Mouse (Mus musculus): ENCODE data around the gene S100pbp. TPM values are rescaled to one million over a fixed set of nuclear protein-coding genes. Genes with fewer than 3 reads are reported as not detected.

The S100pbp gene
- polyA plus RNA-seq, 1 experiment = 6.4 TPM

GRCm38 (mm10) chr4:129234488-129234887, 45.0 kb upstream of the S100pbp start:
- Histone ChIP-seq H3K27ac (ENCODE audit: insufficient read depth, low read depth, low read length) (peak overlapping the region; percentile 89), H3K27me3 (ENCODE audit: control insufficient read depth, insufficient read depth, low read length) (no peaks in the 10 kb centered on the region), H3K36me3 (ENCODE audit: control insufficient read depth, insufficient read depth, low read length) (no peaks in the 10 kb centered on the region; the same call in 1 of the 2 replicates), H3K4me1 (ENCODE audit: control insufficient read depth, insufficient read depth, insufficient read length, low read length) (peaks cover 67% of the 10 kb centered on the region), H3K4me3 (ENCODE audit: low read depth, low read length) (no peak overlapping the region)
- WGBS = 17% methylated on average over 7 of the region's 7 CpGs
- peak; percentile 36; the same call in 1 of the 2 replicates for TF ChIP-seq POLR2A (IDR thresholded peaks at IDR 0.05; ENCODE audit: low read depth, low read length)
- no peak for TF ChIP-seq CTCF (IDR thresholded peaks at IDR 0.05; ENCODE audit: extremely low read depth, insufficient read length, insufficient replicate concordance, low read depth, low read length)

DNA sequence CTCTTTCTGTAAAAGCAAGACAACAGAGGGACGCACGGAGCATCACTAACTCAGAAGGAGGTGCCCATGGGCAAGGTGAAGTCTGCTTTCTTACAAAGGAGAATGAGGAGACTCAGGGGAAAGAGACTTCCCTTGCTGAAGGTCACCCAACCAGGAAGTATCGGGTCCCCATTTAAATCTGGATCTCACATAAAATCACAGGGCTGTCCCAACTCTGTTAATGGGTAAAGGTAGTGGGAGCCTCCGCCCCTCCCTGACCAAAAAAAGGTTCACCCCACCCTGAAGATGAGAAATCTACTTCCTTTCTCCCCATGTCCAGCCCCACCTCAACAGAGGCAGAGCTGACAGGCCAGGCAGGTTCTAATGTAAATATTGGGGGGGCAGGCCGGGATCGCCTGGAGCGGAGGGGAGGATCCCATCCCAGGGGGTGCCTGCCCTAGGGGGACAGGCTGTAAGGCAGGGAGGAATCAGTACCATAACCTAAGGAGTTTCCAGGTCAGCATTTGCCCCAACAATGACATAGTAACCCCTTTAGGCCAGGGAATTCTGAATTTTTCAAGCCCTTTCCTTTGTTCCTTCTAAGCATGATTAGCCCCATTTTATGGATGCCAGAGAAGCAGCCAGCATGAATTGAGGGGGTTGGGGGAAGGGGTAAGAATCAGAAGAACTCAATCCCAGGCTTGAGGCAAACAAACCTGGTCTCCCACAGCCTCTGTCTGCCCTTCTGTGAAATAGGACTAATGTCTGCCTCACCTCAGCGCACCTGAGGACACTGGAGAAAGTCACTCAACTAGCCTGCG, 43.2 kb upstream of the S100pbp start:
- WGBS = 46% methylated on average over 9 of the region's 9 CpGs
- Histone ChIP-seq H3K27ac (ENCODE audit: insufficient read depth, low read depth, low read length) (peak overlapping the region; percentile 95), H3K4me3 (ENCODE audit: low read depth, low read length) (peak overlapping the region; percentile 36), H3K27me3 (ENCODE audit: control insufficient read depth, insufficient read depth, low read length) (no peaks in the 10 kb centered on the region), H3K4me1 (ENCODE audit: control insufficient read depth, insufficient read depth, insufficient read length, low read length) (peaks cover 65% of the 10 kb centered on the region), H3K36me3 (ENCODE audit: control insufficient read depth, insufficient read depth, low read length) (peaks cover 3% of the 10 kb centered on the region)
- no peak for TF ChIP-seq CTCF (IDR thresholded peaks at IDR 0.05; ENCODE audit: extremely low read depth, insufficient read length, insufficient replicate concordance, low read depth, low read length)
- no peak for TF ChIP-seq POLR2A (IDR thresholded peaks at IDR 0.05; ENCODE audit: low read depth, low read length)

DNA sequence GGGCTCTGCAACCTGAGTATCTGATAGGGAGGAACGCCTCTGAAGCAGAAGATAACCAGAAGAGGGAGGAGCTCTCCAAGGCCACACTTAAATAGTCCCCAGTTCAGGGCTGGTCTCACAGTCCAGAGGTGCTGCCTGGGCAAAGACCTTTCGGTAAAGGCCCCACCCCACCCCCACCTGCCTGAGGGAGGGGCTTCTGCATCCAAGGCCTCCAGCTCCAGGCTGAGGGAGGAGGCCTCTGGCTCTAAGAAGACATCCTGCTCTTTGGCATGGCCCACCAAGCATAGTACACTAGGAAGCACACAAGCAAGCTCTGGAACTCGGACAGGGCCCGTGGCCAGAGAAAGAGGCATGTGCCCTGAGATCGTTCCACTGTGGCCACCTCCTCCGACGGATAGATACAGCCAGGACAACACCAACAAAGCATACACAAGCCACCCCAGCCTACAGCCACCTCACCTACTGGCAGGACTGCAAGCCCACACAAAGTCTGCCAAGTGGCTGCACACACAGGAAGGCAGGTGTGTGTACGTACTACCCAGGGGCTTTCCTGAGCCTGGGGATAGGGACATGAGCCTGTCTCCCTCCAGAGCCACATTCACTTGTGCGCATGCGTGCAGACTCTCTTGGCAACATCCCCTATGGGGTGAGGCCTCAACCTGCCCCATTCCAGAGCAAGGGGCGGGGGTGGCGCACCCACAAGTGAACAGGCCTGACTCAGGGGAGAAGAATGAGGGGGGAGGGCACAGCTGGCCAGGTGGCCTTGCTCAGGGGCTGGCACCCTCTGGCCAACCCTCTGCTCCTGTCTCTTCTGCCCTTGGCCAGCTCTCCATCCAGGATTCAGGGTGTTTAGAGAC, 42.3 kb upstream of the S100pbp start:
- Histone ChIP-seq H3K4me1 (ENCODE audit: control insufficient read depth, insufficient read depth, insufficient read length, low read length) (peaks cover 66% of the 10 kb centered on the region), H3K27ac (ENCODE audit: insufficient read depth, low read depth, low read length) (peak overlapping the region; percentile 95), H3K36me3 (ENCODE audit: control insufficient read depth, insufficient read depth, low read length) (peaks cover 3% of the 10 kb centered on the region; the same call in 1 of the 2 replicates), H3K4me3 (ENCODE audit: low read depth, low read length) (peak overlapping the region; percentile 36), H3K27me3 (ENCODE audit: control insufficient read depth, insufficient read depth, low read length) (no peaks in the 10 kb centered on the region)
- TF ChIP-seq CTCF (IDR thresholded peaks at IDR 0.05; ENCODE audit: extremely low read depth, insufficient read length, insufficient replicate concordance, low read depth, low read length) (no peak), POLR2A (IDR thresholded peaks at IDR 0.05; ENCODE audit: low read depth, low read length) (no peak)
- WGBS = 20% methylated on average over 12 of the region's 12 CpGs

DNA sequence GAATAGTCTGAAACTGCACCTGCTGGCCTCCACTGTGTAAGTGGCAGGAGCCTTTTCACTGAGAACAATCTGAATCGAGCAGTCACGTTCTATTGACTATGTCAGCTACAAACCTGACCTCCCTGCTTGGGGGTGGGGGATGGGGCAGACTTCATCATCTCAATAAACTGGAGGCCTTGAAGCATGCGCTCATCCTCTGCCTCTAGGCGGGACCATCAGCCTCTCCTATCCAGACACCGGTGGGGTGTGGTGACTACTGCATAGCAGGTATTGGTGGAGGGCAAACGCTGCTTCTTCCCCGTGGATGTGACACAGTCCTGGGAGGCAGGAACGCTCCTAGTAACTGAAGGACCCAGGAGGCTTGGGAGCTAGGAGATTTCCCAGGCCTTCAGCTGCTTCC, 41.4 kb upstream of the S100pbp start:
- peak overlapping the region; percentile 28 for H3K4me3 ChIP-seq (ENCODE audit: low read depth, low read length)
- 47% methylated on average over 8 of the region's 8 CpGs for WGBS
- H3K36me3 ChIP-seq (ENCODE audit: control insufficient read depth, insufficient read depth, low read length) = peaks cover 3% of the 10 kb centered on the region
- H3K27me3 ChIP-seq (ENCODE audit: control insufficient read depth, insufficient read depth, low read length) = no peaks in the 10 kb centered on the region
- TF ChIP-seq POLR2A (IDR thresholded peaks at IDR 0.05; ENCODE audit: low read depth, low read length) (no peak), CTCF (IDR thresholded peaks at IDR 0.05; ENCODE audit: extremely low read depth, insufficient read length, insufficient replicate concordance, low read depth, low read length) (no peak)
- H3K27ac ChIP-seq (ENCODE audit: insufficient read depth, low read depth, low read length) = peak overlapping the region; percentile 95
- peaks cover 63% of the 10 kb centered on the region for H3K4me1 ChIP-seq (ENCODE audit: control insufficient read depth, insufficient read depth, insufficient read length, low read length)

GRCm38 (mm10) chr4:129227985-129228381, 38.5 kb upstream of the S100pbp start:
- H3K36me3 ChIP-seq (ENCODE audit: control insufficient read depth, insufficient read depth, low read length) = peaks cover 32% of the 10 kb centered on the region
- TF ChIP-seq CTCF (IDR thresholded peaks at IDR 0.05; ENCODE audit: extremely low read depth, insufficient read length, insufficient replicate concordance, low read depth, low read length) (no peak), POLR2A (IDR thresholded peaks at IDR 0.05; ENCODE audit: low read depth, low read length) (no peak)
- peaks cover 49% of the 10 kb centered on the region for H3K4me1 ChIP-seq (ENCODE audit: control insufficient read depth, insufficient read depth, insufficient read length, low read length)
- 29% methylated on average over 8 of the region's 8 CpGs for WGBS
- peak overlapping the region; percentile 16; the same call in 1 of the 2 replicates for H3K4me3 ChIP-seq (ENCODE audit: low read depth, low read length)
- H3K27me3 ChIP-seq (ENCODE audit: control insufficient read depth, insufficient read depth, low read length) = no peaks in the 10 kb centered on the region
- H3K27ac ChIP-seq (ENCODE audit: insufficient read depth, low read depth, low read length) = no peak overlapping the region

- TF ChIP-seq POLR2A (IDR thresholded peaks at IDR 0.05; ENCODE audit: low read depth, low read length) (no peak), CTCF (IDR thresholded peaks at IDR 0.05; ENCODE audit: extremely low read depth, insufficient read length, insufficient replicate concordance, low read depth, low read length) (no peak)
These were observed 37.9 kb upstream of the S100pbp start for GRCm38 (mm10) chr4:129227170-129227984.

More at GRCm38 (mm10) chr4:129227170-129227984, 37.9 kb upstream of the S100pbp start:
- WGBS = 42% methylated on average over 22 of the region's 22 CpGs
- no peak overlapping the region for H3K27ac ChIP-seq (ENCODE audit: insufficient read depth, low read depth, low read length)
- H3K4me1 ChIP-seq (ENCODE audit: control insufficient read depth, insufficient read depth, insufficient read length, low read length) = peaks cover 45% of the 10 kb centered on the region
- H3K27me3 ChIP-seq (ENCODE audit: control insufficient read depth, insufficient read depth, low read length) = no peaks in the 10 kb centered on the region
- H3K4me3 ChIP-seq (ENCODE audit: low read depth, low read length) = peak overlapping the region; percentile 12; the same call in 1 of the 2 replicates
- peaks cover 38% of the 10 kb centered on the region for H3K36me3 ChIP-seq (ENCODE audit: control insufficient read depth, insufficient read depth, low read length)
